Mouse (Mus musculus): ENCODE results near the gene Cntnap5a. TPM values are rescaled to one million over a fixed set of nuclear protein-coding genes. Genes with fewer than 3 reads are reported as not detected.

Gene Cntnap5a
- 0.63 and 0.98 TPM in 2 replicates for polyA plus RNA-seq (2015; fragmentation: Nextera tagmentation; extraction: Ambion mirVana)

DNA sequence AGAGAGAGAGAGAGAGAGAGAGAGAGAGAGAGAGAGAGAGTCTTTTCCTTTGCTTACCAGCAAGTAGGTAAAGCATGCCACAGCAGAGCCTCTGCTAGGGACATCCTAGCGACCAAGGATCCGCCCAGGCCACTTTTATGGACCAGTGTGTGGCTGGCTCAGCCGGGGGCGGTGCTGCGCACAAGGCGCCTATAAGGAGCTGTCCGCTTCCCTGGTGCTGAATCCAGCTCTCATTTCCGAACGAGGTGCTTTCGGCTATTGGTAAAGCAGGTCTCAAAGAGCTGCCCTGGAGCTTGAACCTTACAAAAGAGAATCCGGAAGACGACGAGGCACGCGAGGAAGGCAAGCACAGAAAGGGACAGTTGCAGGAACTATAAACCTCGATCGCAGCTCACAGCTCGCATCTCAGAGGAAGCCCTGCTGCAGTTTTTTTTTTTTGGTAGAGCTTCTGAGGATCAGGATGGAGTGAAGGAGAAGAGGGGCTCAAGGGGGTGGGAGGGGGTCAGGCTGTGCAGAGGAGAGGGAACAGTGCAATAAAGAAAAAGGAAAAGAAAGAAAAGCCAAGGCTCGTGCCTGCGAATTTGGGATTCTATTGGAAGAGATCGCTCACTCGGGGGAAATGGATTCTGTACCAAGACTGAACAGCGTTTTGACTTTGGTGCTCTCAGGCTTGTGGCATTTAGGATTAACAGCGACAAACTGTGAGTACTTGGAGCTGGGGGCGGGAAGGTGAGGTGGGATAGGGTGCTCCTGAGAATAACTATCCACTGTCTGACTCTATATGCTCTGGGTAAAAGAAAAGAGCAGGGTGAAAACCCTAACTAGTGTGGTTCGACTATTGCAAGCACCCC, at the start of gene Cntnap5a:
Cntnap5a (plus strand) TSS at position 239 of the 851 bp plus-strand sequence.

Small RNA genes lying within 50 kb of the gene (microRNA-seq; reads per million reads assigned to microRNA genes)
- gene Gm23393 (ENCODE audit: borderline replicate concordance, insufficient number of aligned reads), result not detected
